In genomic region chr13:24179538-24179937, GRCm38 (mm10) we compare ENCODE assay signal across 16 mouse cellular contexts.
"Had no signal": no experiment of that assay in that cellular context is flagged by ENCODE, and none has a peak within 500 bp of the region (broad histone marks: within the 10 kb centered on the region; RNA-seq: fewer than 3 reads in every experiment).

No protein-coding gene starts in this region.

- H3K27me3 ChIP-seq: neural tube, embryonic 13.5 days; neural tube, embryonic 15.5 days; stomach, embryonic 15.5 days had no signal

- DNase-seq: retina, postnatal 1 day; right cerebral cortex, adult 18-20 months; right cerebral cortex, postnatal 14 days; right cerebral cortex, postnatal 25 days; right cerebral cortex, postnatal 4 days; spleen, adult 18-20 months; thymus, adult 18-20 months; thymus, adult 2 months; thymus, postnatal 14 days; thymus, postnatal 25 days; thymus, postnatal 36 days; thymus, postnatal 4 days had no signal

- H3K4me2 ChIP-seq: neural tube, embryonic 13.5 days; neural tube, embryonic 15.5 days; stomach, embryonic 15.5 days had no signal

- H3K9me3 ChIP-seq: neural tube, embryonic 13.5 days; neural tube, embryonic 15.5 days; stomach, embryonic 15.5 days had no signal

- H3K4me3 ChIP-seq: neural tube, embryonic 13.5 days; neural tube, embryonic 15.5 days; stomach, embryonic 15.5 days had no signal

- H3K27ac ChIP-seq: neural tube, embryonic 13.5 days; neural tube, embryonic 15.5 days; stomach, embryonic 15.5 days; stomach, postnatal 0 days had no signal

- H3K4me1 ChIP-seq: neural tube, embryonic 15.5 days had no signal

- H3K36me3 ChIP-seq: neural tube, embryonic 13.5 days; neural tube, embryonic 15.5 days; stomach, embryonic 15.5 days had no signal

- H3K9ac ChIP-seq: neural tube, embryonic 13.5 days; neural tube, embryonic 15.5 days; stomach, embryonic 15.5 days had no signal
